Mouse (Mus musculus) intestine, postnatal 0 days (tissue): ENCODE results near the gene Hdac11. TPM values are rescaled to one million over a fixed set of nuclear protein-coding genes. Genes with fewer than 3 reads are reported as not detected.

Experiments used
- ATAC-seq: fragments of 200-750 bp; cut with Nextera tagmentation; 2 replicates; pipeline ENCODE4 v1.8.0; 2017; ENCODE audit warnings: mild to moderate bottlenecking, moderate TSS enrichment, moderate library complexity
- H3K27ac ChIP-seq: fragments of 300-500 bp; sonication (generic); 2 replicates; pipeline ENCODE4 v1.5.1; 2014; ENCODE audit warnings: mild to moderate bottlenecking, low read depth, low read length, moderate library complexity
- H3K27me3 ChIP-seq: fragments of 300-500 bp; sonication (generic); replicated peaks from 2 replicates; pipeline ENCODE4 v1.6.1; 2014; ENCODE audit warnings: low read length, mixed read lengths; ENCODE audit not compliant: control insufficient read depth, insufficient read depth
- H3K36me3 ChIP-seq: fragments of 300-500 bp; sonication (generic); 2 replicates; pipeline ENCODE4 v1.6.1; 2014; ENCODE audit warnings: mild to moderate bottlenecking, moderate library complexity; ENCODE audit not compliant: control insufficient read depth, insufficient read depth
- H3K4me1 ChIP-seq: fragments of 300-500 bp; sonication (generic); replicated peaks from 2 replicates; pipeline ENCODE4 v1.6.1; 2014; ENCODE audit warnings: antibody characterized with exemption, low read length, mixed read lengths; ENCODE audit not compliant: control insufficient read depth, insufficient read depth
- H3K4me2 ChIP-seq: fragments of 300-500 bp; sonication (generic); replicated peaks from 2 replicates; pipeline ENCODE4 v1.6.1; 2014; ENCODE audit warnings: low read depth, mild to moderate bottlenecking, moderate library complexity
- H3K4me3 ChIP-seq: fragments of 300-500 bp; sonication (generic); 2 replicates; pipeline ENCODE4 v1.5.1; 2014; ENCODE audit warnings: low read depth, low read length
- H3K9ac ChIP-seq: fragments of 300-500 bp; sonication (generic); 2 replicates; pipeline ENCODE4 v1.6.1; 2014; ENCODE audit warnings: mild to moderate bottlenecking, low read depth, low read length
- H3K9me3 ChIP-seq: fragments of 300-500 bp; sonication (generic); 2 replicates; pipeline ENCODE4 v1.6.1; 2016; ENCODE audit warnings: mixed run types; ENCODE audit not compliant: control insufficient read depth
- CTCF ChIP-seq: sonication (generic); IDR thresholded peaks from 2 replicates; pipeline ENCODE4 v1.5.1; 2016; ENCODE audit warnings: low read depth, mild to moderate bottlenecking, control low read depth, antibody characterized with exemption, moderate library complexity
- WGBS: fragments of 180-500 bp; shearing (Covaris S2); extraction: QIAGEN DNeasy Blood & Tissue Kit; methylation state at CpG from one replicate; pipeline ENCODE4 v1.1.7; 2014; 5-methylcytosine and 5-hydroxymethylcytosine counted together
- polyA plus RNA-seq: library from polyadenylated mRNA; unstranded; fragments of >200 nt; fragmentation: Nextera tagmentation; extraction: Ambion mirVana; gene quantifications from 2 replicates; pipeline ENCODE4 v1.2.1, GENCODE M21; 2015

The Hdac11 gene
- polyA plus RNA-seq, 1 experiment from 2014 or later, result 4.8 TPM

- H3K27ac ChIP-seq, result no peak overlapping the region
- no peaks in the 10 kb centered on the region for H3K9me3 ChIP-seq
- H3K36me3 ChIP-seq, result no peaks in the 10 kb centered on the region
- 35% methylated on average over 1 of the region's 1 CpGs for WGBS
- no peak for ATAC-seq
- H3K4me3 ChIP-seq, result no peak overlapping the region
- no peak overlapping the region for H3K4me2 ChIP-seq
- H3K9ac ChIP-seq, result no peak overlapping the region
- no peaks in the 10 kb centered on the region for H3K27me3 ChIP-seq
- no peak for TF ChIP-seq CTCF
- no peaks in the 10 kb centered on the region for H3K4me1 ChIP-seq
These were observed 26.6 kb downstream of the Hdac11 start for GRCm38 (mm10) chr6:91183041-91183440.

GRCm38 (mm10) chr6:91183980-91184379 is 27.5 kb downstream of the Hdac11 start:
- no peaks in the 10 kb centered on the region for H3K4me1 ChIP-seq
- no peak overlapping the region for H3K4me3 ChIP-seq
- no peak overlapping the region for H3K4me2 ChIP-seq
- no peak for TF ChIP-seq CTCF
- no peaks in the 10 kb centered on the region for H3K27me3 ChIP-seq
- H3K9ac ChIP-seq, result no peak overlapping the region
- ATAC-seq, result no peak
- H3K36me3 ChIP-seq, result no peaks in the 10 kb centered on the region
- H3K27ac ChIP-seq, result no peak overlapping the region
- WGBS, result 60% methylated on average over 2 of the region's 2 CpGs
- H3K9me3 ChIP-seq, result no peaks in the 10 kb centered on the region

DNA sequence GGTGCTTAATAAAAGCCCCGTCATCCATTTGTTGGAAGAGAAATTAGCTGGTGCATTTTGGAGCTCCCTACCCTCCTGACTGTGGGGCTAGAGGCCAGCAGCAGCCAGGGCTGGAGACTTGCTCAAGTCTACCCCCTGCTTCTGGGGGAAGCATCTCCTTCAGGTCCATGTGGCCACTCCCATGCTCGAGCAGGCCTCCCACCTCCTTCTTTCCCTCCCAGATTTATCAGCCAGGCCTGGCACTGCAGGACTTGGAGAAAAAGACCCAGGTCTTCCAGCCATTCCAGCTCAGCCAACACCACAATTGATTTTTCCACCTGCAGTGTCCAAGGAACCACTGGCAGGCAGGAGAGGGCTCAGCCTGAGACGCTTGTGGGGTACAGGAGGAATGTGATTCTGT is 28.3 kb downstream of the Hdac11 start:
- Histone ChIP-seq H3K9ac (no peak overlapping the region), H3K4me1 (no peaks in the 10 kb centered on the region), H3K27me3 (no peaks in the 10 kb centered on the region), H3K27ac (no peak overlapping the region), H3K36me3 (no peaks in the 10 kb centered on the region), H3K4me3 (no peak overlapping the region), H3K4me2 (no peak overlapping the region), H3K9me3 (no peaks in the 10 kb centered on the region)
- WGBS, result 72% methylated on average over 3 of the region's 3 CpGs
- no peak for TF ChIP-seq CTCF
- no peak for ATAC-seq

GRCm38 (mm10) chr6:91185502-91185901 is 29.0 kb downstream of the Hdac11 start:
- no peak for TF ChIP-seq CTCF
- H3K9me3 ChIP-seq, result no peaks in the 10 kb centered on the region
- H3K4me2 ChIP-seq, result no peak overlapping the region
- H3K36me3 ChIP-seq, result no peaks in the 10 kb centered on the region
- H3K27ac ChIP-seq, result no peak overlapping the region
- H3K4me3 ChIP-seq, result no peak overlapping the region
- 85% methylated on average over 5 of the region's 5 CpGs for WGBS
- H3K27me3 ChIP-seq, result no peaks in the 10 kb centered on the region
- no peaks in the 10 kb centered on the region for H3K4me1 ChIP-seq
- no peak for ATAC-seq
- no peak overlapping the region for H3K9ac ChIP-seq

- 41% methylated on average over 4 of the region's 4 CpGs for whole genome bisulfite sequencing
- H3K4me2 ChIP-seq, result no peak overlapping the region
- H3K9me3 ChIP-seq, result no peaks in the 10 kb centered on the region
- no peak overlapping the region for H3K27ac ChIP-seq
- no peaks in the 10 kb centered on the region for H3K4me1 ChIP-seq
- H3K27me3 ChIP-seq, result no peaks in the 10 kb centered on the region
- no peak overlapping the region for H3K9ac ChIP-seq
- peak; percentile 76 for TF ChIP-seq CTCF
- no peak for ATAC-seq
- no peak overlapping the region for H3K4me3 ChIP-seq
- no peaks in the 10 kb centered on the region for H3K36me3 ChIP-seq
These were observed 29.9 kb downstream of the Hdac11 start for GRCm38 (mm10) chr6:91186161-91186931.

GRCm38 (mm10) chr6:91186934-91187333 is 30.5 kb downstream of the Hdac11 start:
- H3K36me3 ChIP-seq, result no peaks in the 10 kb centered on the region
- no peaks in the 10 kb centered on the region for H3K4me1 ChIP-seq
- H3K4me3 ChIP-seq, result no peak overlapping the region
- H3K4me2 ChIP-seq, result no peak overlapping the region
- no peaks in the 10 kb centered on the region for H3K27me3 ChIP-seq
- TF ChIP-seq CTCF, result no peak
- ATAC-seq, result no peak
- no peaks in the 10 kb centered on the region for H3K9me3 ChIP-seq
- H3K9ac ChIP-seq, result no peak overlapping the region
- 68% methylated on average over 6 of the region's 6 CpGs for WGBS
- H3K27ac ChIP-seq, result no peak overlapping the region
